Mouse (Mus musculus) heart, embryonic 14.5 days (tissue): Measurements from ENCODE around the gene Pkp4. TPM values are rescaled to one million over a fixed set of nuclear protein-coding genes. Genes with fewer than 3 reads are reported as not detected.

ENCODE experiments used
- ATAC-seq: fragments of 200-750 bp; cut with Nextera tagmentation; 2 replicates; pipeline ENCODE4 v1.8.0; 2017; ENCODE audit warnings: low read depth, moderate TSS enrichment; ENCODE audit not compliant: insufficient number of reproducible peaks, insufficient read depth, low FRiP score
- H3K27ac ChIP-seq, 2 experiments: fragments of 200-500 bp in 1 of 2; fragments of 300-500 bp in 1 of 2; sonication (generic) in 1 of 2; replicated peaks in 1 of 2; 2 replicates each; pipeline ENCODE4 v1.5.1; 2012 to 2014; ENCODE audit warnings: low read depth in 2 of 2, low read length in 2 of 2, control low read depth in 1 of 2, mild to moderate bottlenecking in 1 of 2, mixed read lengths in 1 of 2; ENCODE audit not compliant: control insufficient read depth in 1 of 2, insufficient read depth in 1 of 2
- H3K27me3 ChIP-seq: fragments of 300-500 bp; sonication (generic); 2 replicates; pipeline ENCODE4 v1.6.1; 2014; ENCODE audit warnings: mild to moderate bottlenecking, low read length, control low read depth; ENCODE audit not compliant: control insufficient read depth, insufficient read depth
- H3K36me3 ChIP-seq: fragments of 300-500 bp; sonication (generic); 2 replicates; pipeline ENCODE4 v1.6.1; 2014; ENCODE audit warnings: mild to moderate bottlenecking, control low read depth, low read length, mixed read lengths; ENCODE audit not compliant: control insufficient read depth, insufficient read depth
- H3K4me1 ChIP-seq, 2 experiments: fragments of 200-500 bp in 1 of 2; fragments of 300-500 bp in 1 of 2; sonication (generic) in 1 of 2; 2 replicates each; pipeline ENCODE4 v1.6.1; 2012 to 2014; ENCODE audit warnings: low read length in 2 of 2, control low read depth in 1 of 2, mixed read lengths in 1 of 2; ENCODE audit not compliant: control insufficient read depth in 2 of 2, insufficient read depth in 2 of 2
- H3K4me2 ChIP-seq: fragments of 300-500 bp; sonication (generic); 2 replicates; pipeline ENCODE4 v1.6.1; 2014; ENCODE audit warnings: mild to moderate bottlenecking, low read length
- H3K4me3 ChIP-seq, 2 experiments: fragments of 200-500 bp in 1 of 2; fragments of 300-500 bp in 1 of 2; sonication (generic) in 1 of 2; 2 replicates each; pipeline ENCODE4 v1.5.1; 2012 to 2014; ENCODE audit warnings: low read length in 2 of 2, mild to moderate bottlenecking in 2 of 2, control low read depth in 1 of 2, low read depth in 1 of 2, moderate library complexity in 1 of 2; ENCODE audit not compliant: control insufficient read depth in 1 of 2, insufficient read depth in 1 of 2
- H3K9ac ChIP-seq: fragments of 300-500 bp; sonication (generic); 2 replicates; pipeline ENCODE4 v1.6.1; 2014; ENCODE audit warnings: mild to moderate bottlenecking, low read length
- H3K9me3 ChIP-seq: fragments of 300-500 bp; sonication (generic); 2 replicates; pipeline ENCODE4 v1.6.1; 2016; ENCODE audit warnings: low read length, control low read depth; ENCODE audit not compliant: control insufficient read depth
- WGBS: fragments of 180-500 bp; shearing (Covaris S2); extraction: QIAGEN DNeasy Blood & Tissue Kit; methylation state at CpG from one replicate; pipeline ENCODE4 v1.1.7; 2014; 5-methylcytosine and 5-hydroxymethylcytosine counted together
- polyA plus RNA-seq: library from polyadenylated mRNA; unstranded; fragments of >200 nt; fragmentation: Nextera tagmentation; extraction: Ambion mirVana; gene quantifications from 2 replicates; pipeline ENCODE4 v1.2.1, GENCODE M21; 2014

Pkp4 gene
- polyA plus RNA-seq, 1 experiment from 2014 or later = 54.8 TPM

- ATAC-seq = no peak
- H3K4me2 ChIP-seq = no peak overlapping the region
- no peaks in the 10 kb centered on the region for H3K27me3 ChIP-seq
- H3K9ac ChIP-seq = no peak overlapping the region
- H3K4me3 ChIP-seq = no peak overlapping the region
- no peak overlapping the region for H3K27ac ChIP-seq
- H3K36me3 ChIP-seq = peaks cover 99% of the 10 kb centered on the region
- no peaks in the 10 kb centered on the region for H3K4me1 ChIP-seq
- H3K9me3 ChIP-seq = no peaks in the 10 kb centered on the region
- 93% methylated on average over 5 of the region's 5 CpGs for WGBS
Measured at GRCm38 (mm10) chr2:59339776-59340539, 179.3 kb downstream of the Pkp4 start.

GRCm38 (mm10) chr2:59340878-59341277 lies 180.2 kb downstream of the Pkp4 start:
- ATAC-seq = no peak
- H3K4me1 ChIP-seq = no peaks in the 10 kb centered on the region
- H3K27ac ChIP-seq = no peak overlapping the region
- WGBS = 100% methylated on average over 1 of the region's 1 CpGs
- peaks cover 99% of the 10 kb centered on the region for H3K36me3 ChIP-seq
- no peaks in the 10 kb centered on the region for H3K9me3 ChIP-seq
- no peak overlapping the region for H3K4me3 ChIP-seq
- no peaks in the 10 kb centered on the region for H3K27me3 ChIP-seq
- no peak overlapping the region for H3K4me2 ChIP-seq
- no peak overlapping the region for H3K9ac ChIP-seq

GRCm38 (mm10) chr2:59342591-59343210 lies 182.1 kb downstream of the Pkp4 start:
- no peak overlapping the region for H3K4me3 ChIP-seq
- H3K4me1 ChIP-seq = peaks cover 0 to 7% of the 10 kb centered on the region in 2 experiments; a peak in 2 of 4 replicates
- no peak overlapping the region for H3K27ac ChIP-seq
- WGBS = 88% methylated on average over 6 of the region's 6 CpGs
- no peaks in the 10 kb centered on the region for H3K9me3 ChIP-seq
- H3K27me3 ChIP-seq = no peaks in the 10 kb centered on the region
- H3K4me2 ChIP-seq = no peak overlapping the region
- no peak overlapping the region for H3K9ac ChIP-seq
- H3K36me3 ChIP-seq = peaks cover 100% of the 10 kb centered on the region
- ATAC-seq = no peak

- 70% methylated on average over 11 of the region's 11 CpGs for WGBS
- Histone ChIP-seq H3K9ac (no peak overlapping the region), H3K36me3 (peaks cover 100% of the 10 kb centered on the region), H3K27ac (no peak overlapping the region), H3K4me2 (no peak overlapping the region), H3K9me3 (no peaks in the 10 kb centered on the region), H3K4me1 (peaks cover 0 to 7% of the 10 kb centered on the region in 2 experiments; a peak in 2 of 4 replicates), H3K27me3 (no peaks in the 10 kb centered on the region), H3K4me3 (no peak overlapping the region)
- 0 out of 2 replicates have a peak, but pooled peaks have one; percentile 56 for ATAC-seq
Measured at GRCm38 (mm10) chr2:59343834-59344233, 183.2 kb downstream of the Pkp4 start.

GRCm38 (mm10) chr2:59344699-59345098 lies 184.0 kb downstream of the Pkp4 start:
- Histone ChIP-seq H3K36me3 (peaks cover 99% of the 10 kb centered on the region), H3K4me2 (no peak overlapping the region), H3K4me1 (peaks cover 0 to 7% of the 10 kb centered on the region in 2 experiments; a peak in 2 of 4 replicates), H3K4me3 (no peak overlapping the region), H3K27ac (no peak overlapping the region), H3K9me3 (no peaks in the 10 kb centered on the region), H3K9ac (no peak overlapping the region), H3K27me3 (no peaks in the 10 kb centered on the region)
- ATAC-seq = no peak
- WGBS = 95% methylated on average over 13 of the region's 13 CpGs

- Histone ChIP-seq H3K4me2 (no peak overlapping the region), H3K9me3 (no peaks in the 10 kb centered on the region), H3K9ac (no peak overlapping the region), H3K27me3 (no peaks in the 10 kb centered on the region), H3K4me1 (peaks cover 0 to 7% of the 10 kb centered on the region in 2 experiments; a peak in 2 of 4 replicates), H3K36me3 (peaks cover 99% of the 10 kb centered on the region), H3K4me3 (no peak overlapping the region), H3K27ac (no peak overlapping the region)
- ATAC-seq = no peak
- 91% methylated on average over 11 of the region's 11 CpGs for WGBS
Measured at GRCm38 (mm10) chr2:59345141-59345839, 184.6 kb downstream of the Pkp4 start.

- H3K36me3 ChIP-seq = peaks cover 99% of the 10 kb centered on the region
- peaks cover 0 to 7% of the 10 kb centered on the region in 2 experiments; a peak in 2 of 4 replicates for H3K4me1 ChIP-seq
- no peak overlapping the region for H3K9ac ChIP-seq
- H3K4me3 ChIP-seq = no peak overlapping the region
- H3K27ac ChIP-seq = peak overlapping the region in 1 of 2 experiments; percentile 24; a peak in 2 of 4 replicates
- no peak overlapping the region for H3K4me2 ChIP-seq
- H3K9me3 ChIP-seq = no peaks in the 10 kb centered on the region
- H3K27me3 ChIP-seq = no peaks in the 10 kb centered on the region
- no peak for ATAC-seq
- 65% methylated on average over 12 of the region's 12 CpGs for WGBS
Measured at GRCm38 (mm10) chr2:59346443-59346842, 185.8 kb downstream of the Pkp4 start.
